Mouse (Mus musculus): ENCODE results near the gene Ost4. TPM values are rescaled to one million over a fixed set of nuclear protein-coding genes. Genes with fewer than 3 reads are reported as not detected.
"Not testable (repeated sequence)": the region's sequence is repeated elsewhere in the genome, so short reads cannot be mapped to it uniquely, and the experiment has no call there.

The Ost4 gene
- polyA plus RNA-seq, 1 experiment from 2014 or later: 303 TPM

DNA sequence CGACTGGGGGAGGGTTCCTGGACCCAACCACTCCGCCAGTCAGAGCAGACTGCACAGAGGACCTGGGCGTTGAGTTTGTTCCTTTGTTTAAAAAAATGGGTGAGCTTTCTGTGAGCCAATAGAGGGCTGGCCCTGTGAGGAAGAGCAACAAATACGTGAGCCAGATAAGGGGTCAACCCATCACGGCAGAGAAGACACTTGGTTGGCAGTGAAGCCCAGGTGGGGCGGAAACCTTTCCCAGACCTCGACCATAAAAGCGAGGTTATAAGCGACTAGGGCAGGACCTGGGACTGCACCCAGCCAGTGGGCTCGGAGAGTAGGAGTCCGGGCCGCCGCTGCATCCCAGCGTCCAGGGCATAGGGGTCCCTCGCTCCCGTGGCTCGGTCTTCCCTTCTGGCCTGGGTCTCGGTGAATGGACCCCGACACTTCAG is 20.2 kb downstream of the Ost4 start:
- H3K4me1 ChIP-seq: peaks cover 18% of the 10 kb centered on the region
- H3K27ac ChIP-seq: peak overlapping the region; percentile 97
- H3K4me3 ChIP-seq: peak overlapping the region; percentile 79
- H3K9me3 ChIP-seq (replicated peaks): no peaks in the 10 kb centered on the region
- WGBS: under 1% methylated on average over 19 of the region's 19 CpGs
- H3K27me3 ChIP-seq: no peaks in the 10 kb centered on the region
- peak overlapping the region; percentile 63 for H3K9ac ChIP-seq
- peak overlapping the region; percentile 69 for H3K4me2 ChIP-seq (replicated peaks)
- H3K36me3 ChIP-seq: peaks cover 20% of the 10 kb centered on the region
- ATAC-seq (ENCODE audit: low FRiP score): peak; percentile 60

DNA sequence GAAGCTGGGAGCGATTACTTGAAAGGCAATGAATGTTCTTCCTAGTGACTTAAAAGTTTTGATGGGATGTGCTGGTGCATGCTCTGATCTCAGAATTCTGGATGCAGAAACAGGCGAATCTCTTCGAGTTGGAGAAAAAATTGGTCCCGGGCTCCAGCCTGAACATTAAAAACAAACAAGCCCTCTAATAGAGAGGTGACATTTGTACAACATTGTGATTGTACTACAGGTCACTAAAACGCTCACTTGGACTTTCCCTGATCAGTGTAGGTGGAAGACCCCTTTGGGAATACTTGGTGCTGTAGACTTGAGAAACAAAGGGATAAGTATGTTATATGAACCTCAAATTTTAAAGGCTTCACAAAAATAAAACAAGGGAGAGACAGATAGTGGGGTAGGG is 20.9 kb downstream of the Ost4 start:
- Histone ChIP-seq H3K36me3 (peaks cover 13% of the 10 kb centered on the region), H3K27ac (peak overlapping the region; percentile 97), H3K9ac (peak overlapping the region; percentile 63), H3K4me2 (replicated peaks) (peak overlapping the region; percentile 69), H3K4me1 (peaks cover 18% of the 10 kb centered on the region), H3K27me3 (no peaks in the 10 kb centered on the region), H3K4me3 (peak overlapping the region; percentile 79), H3K9me3 (replicated peaks) (no peaks in the 10 kb centered on the region)
- ATAC-seq (ENCODE audit: low FRiP score): no peak
- 36% methylated on average over 5 of the region's 5 CpGs for WGBS

DNA sequence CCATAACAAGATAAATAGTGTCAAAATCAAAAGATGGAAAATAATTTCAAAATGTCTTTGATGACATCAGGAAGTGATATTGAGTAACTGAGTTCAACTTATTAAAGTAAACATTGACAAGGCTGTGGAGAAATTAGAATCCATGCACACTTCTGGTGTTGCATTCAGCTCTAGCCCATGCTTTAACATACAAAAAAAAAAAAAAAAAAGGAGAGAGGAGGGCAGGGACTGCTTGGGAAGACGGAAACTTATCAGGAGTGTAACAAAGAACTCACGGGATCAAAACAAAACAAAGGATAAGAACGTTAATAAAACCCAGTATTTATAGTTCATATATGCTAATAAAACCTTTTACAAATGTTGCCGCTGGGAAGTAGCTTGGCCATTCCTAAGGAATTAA is 21.4 kb downstream of the Ost4 start:
- H3K36me3 ChIP-seq: peaks cover 8% of the 10 kb centered on the region
- H3K9me3 ChIP-seq (replicated peaks): no peaks in the 10 kb centered on the region
- 59% methylated on average over 4 of the region's 4 CpGs for WGBS
- H3K4me3 ChIP-seq: no peak overlapping the region
- no peak for ATAC-seq (ENCODE audit: low FRiP score)
- no peak overlapping the region for H3K27ac ChIP-seq
- peaks cover 18% of the 10 kb centered on the region for H3K4me1 ChIP-seq
- H3K4me2 ChIP-seq (replicated peaks): no peak overlapping the region
- no peaks in the 10 kb centered on the region for H3K27me3 ChIP-seq
- no peak overlapping the region for H3K9ac ChIP-seq

DNA sequence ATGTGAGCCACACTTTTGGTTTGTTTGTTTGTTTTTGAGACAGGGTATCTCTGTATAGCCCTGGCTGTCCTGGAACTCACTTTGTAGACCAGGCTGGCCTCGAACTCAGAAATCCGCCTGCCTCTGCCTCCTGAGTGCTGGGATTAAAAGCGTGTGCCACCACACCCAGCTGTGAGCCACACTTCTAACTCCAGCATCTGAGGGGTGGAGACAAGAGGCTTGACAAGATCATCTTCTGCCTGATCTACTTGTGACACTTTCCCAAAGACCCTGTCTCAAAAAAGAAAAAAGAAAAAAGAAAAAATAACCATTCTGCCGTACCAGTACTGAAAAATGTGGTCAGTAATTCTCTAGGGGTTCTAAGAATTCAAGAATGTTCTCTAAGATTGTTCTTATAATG is 25.7 kb downstream of the Ost4 start:
- not testable (repeated sequence) for H3K27me3 ChIP-seq; ATAC-seq (ENCODE audit: low FRiP score); H3K9ac ChIP-seq; H3K9me3 ChIP-seq (replicated peaks); H3K27ac ChIP-seq; H3K4me3 ChIP-seq; H3K4me2 ChIP-seq (replicated peaks); H3K4me1 ChIP-seq
- 81% methylated on average over 4 of the region's 4 CpGs for WGBS
- H3K36me3 ChIP-seq: peaks cover 13% of the 10 kb centered on the region

DNA sequence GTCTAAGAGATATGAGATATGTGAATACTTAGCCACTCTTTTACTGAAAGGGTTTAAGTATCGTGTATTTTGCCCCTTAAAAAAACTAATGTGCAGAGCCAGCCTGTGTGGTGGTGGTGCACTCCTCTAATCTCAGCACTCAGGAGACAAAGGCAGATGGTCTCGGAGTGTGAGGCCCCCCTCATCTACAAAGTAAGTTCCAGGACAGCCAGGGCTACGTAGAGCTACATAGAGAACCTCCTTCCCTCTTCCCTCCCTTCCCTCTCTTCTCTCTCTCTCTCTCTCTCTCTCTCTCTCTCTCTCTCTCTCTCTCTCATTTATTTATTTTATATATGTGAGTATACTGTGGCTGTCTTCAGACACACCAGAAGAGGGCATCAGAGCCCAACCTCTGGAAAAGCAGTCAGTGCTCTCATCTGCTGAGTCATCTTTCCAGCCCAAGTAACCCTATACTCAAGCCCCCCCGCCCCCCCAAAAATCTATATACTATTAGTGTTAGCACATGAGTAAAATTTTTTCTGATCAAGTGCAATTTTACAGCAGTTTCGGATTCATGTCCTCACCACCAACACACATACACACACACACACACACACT is 28.1 kb downstream of the Ost4 start:
- H3K4me2 ChIP-seq (replicated peaks): no peak overlapping the region
- no peak overlapping the region for H3K9ac ChIP-seq
- no peaks in the 10 kb centered on the region for H3K9me3 ChIP-seq (replicated peaks)
- ATAC-seq (ENCODE audit: low FRiP score): no peak
- peaks cover 37% of the 10 kb centered on the region for H3K36me3 ChIP-seq
- no peak overlapping the region for H3K4me3 ChIP-seq
- no peak overlapping the region for H3K27ac ChIP-seq
- H3K27me3 ChIP-seq: no peaks in the 10 kb centered on the region
- 91% methylated on average over 5 of the region's 5 CpGs for WGBS
- no peaks in the 10 kb centered on the region for H3K4me1 ChIP-seq

DNA sequence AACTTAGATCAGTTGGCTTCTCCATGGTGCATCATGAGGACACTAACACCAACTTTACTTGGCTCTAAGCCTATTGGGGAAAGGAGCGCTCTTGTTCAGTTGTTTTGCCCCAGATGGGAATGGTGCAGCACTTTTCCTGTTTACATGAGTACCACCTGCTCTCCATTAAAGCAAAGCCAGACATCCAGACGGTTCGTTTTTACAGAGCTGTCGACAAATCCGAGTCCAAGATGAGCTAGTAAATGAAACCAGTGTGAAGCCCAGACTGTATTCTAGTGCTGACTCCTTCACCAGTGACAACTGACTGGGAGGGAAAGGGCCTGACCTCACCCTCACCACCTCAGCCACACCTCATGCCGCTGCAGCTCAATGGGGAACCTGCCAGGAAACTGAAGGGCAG is 29.0 kb downstream of the Ost4 start:
- no peak overlapping the region for H3K27ac ChIP-seq
- no peaks in the 10 kb centered on the region for H3K27me3 ChIP-seq
- no peak overlapping the region for H3K4me2 ChIP-seq (replicated peaks)
- no peaks in the 10 kb centered on the region for H3K9me3 ChIP-seq (replicated peaks)
- H3K36me3 ChIP-seq: peaks cover 46% of the 10 kb centered on the region
- no peak overlapping the region for H3K9ac ChIP-seq
- ATAC-seq (ENCODE audit: low FRiP score): no peak
- H3K4me3 ChIP-seq: no peak overlapping the region
- WGBS: 63% methylated on average over 6 of the region's 6 CpGs
- no peaks in the 10 kb centered on the region for H3K4me1 ChIP-seq

DNA sequence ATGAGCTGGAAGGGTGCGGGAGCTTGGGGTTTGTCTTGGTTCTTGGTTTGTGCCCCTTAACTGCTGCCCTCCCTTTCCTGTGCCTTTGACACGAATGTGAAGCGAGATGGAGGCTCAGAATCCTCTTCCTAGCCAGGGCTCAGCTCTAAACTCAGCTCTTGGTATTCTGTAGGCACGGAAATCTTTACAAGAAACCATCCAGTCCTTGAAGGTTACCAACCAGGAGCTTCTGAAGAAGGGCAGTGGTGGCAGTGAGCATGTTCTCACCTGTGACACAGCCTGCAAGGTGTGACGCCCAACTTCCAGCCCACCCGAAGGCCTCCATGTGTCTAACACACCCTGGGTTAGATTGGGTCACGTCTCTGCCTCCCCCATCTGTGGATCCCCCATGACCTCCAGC is 33.2 kb downstream of the Ost4 start:
- peaks cover 71% of the 10 kb centered on the region for H3K36me3 ChIP-seq
- H3K9me3 ChIP-seq (replicated peaks): no peaks in the 10 kb centered on the region
- 91% methylated on average over 7 of the region's 7 CpGs for WGBS
- H3K27me3 ChIP-seq: no peaks in the 10 kb centered on the region
- H3K9ac ChIP-seq: no peak overlapping the region
- peaks cover 13% of the 10 kb centered on the region for H3K4me1 ChIP-seq
- no peak overlapping the region for H3K27ac ChIP-seq
- no peak overlapping the region for H3K4me2 ChIP-seq (replicated peaks)
- ATAC-seq (ENCODE audit: low FRiP score): no peak
- H3K4me3 ChIP-seq: no peak overlapping the region

DNA sequence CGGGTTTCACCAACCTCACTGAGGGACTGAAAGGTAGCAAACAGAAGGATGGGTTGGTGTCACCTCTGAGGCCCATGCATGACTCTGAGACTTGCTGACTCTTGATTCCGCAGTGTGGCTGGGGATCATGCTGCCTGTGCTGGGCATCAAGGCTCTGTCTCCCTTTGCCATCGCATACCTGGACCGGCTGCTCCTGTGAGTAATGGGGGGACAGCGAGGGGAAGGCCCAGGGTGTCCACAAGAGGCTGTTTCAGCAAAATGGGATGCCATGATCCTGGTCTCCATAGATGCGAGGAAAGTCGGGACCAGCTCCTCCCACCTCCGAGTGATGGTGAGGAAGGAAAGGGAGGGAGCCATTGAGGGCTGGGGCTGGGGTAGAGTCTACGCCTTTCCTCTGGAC is 35.0 kb downstream of the Ost4 start:
- 92% methylated on average over 9 of the region's 9 CpGs for WGBS
- Histone ChIP-seq H3K4me1 (peaks cover 19% of the 10 kb centered on the region), H3K27ac (no peak overlapping the region), H3K4me2 (replicated peaks) (no peak overlapping the region), H3K36me3 (peaks cover 65% of the 10 kb centered on the region), H3K9ac (no peak overlapping the region), H3K9me3 (replicated peaks) (no peaks in the 10 kb centered on the region), H3K27me3 (no peaks in the 10 kb centered on the region), H3K4me3 (no peak overlapping the region)
- no peak for ATAC-seq (ENCODE audit: low FRiP score)

DNA sequence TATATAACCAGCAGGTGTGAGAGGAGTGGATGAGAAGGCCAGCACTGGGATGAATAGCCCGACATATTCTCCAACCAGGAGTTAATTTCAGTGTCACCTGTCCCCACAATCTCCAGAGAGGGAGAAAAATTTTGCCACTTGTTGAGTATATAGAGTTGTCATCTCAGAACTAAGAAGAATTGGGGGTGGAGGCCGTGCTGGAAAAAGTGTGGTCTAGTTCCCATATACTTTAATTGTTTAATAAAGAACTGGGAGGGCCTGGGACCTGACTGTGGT is 37.5 kb downstream of the Ost4 start:
- Histone ChIP-seq H3K27me3 (no peaks in the 10 kb centered on the region), H3K9me3 (replicated peaks) (no peaks in the 10 kb centered on the region), H3K9ac (peak overlapping the region; percentile 93), H3K4me2 (replicated peaks) (peak overlapping the region; percentile 79), H3K4me3 (peak overlapping the region; percentile 90), H3K36me3 (peaks cover 54% of the 10 kb centered on the region), H3K27ac (peak overlapping the region; percentile 55), H3K4me1 (peaks cover 19% of the 10 kb centered on the region)
- WGBS: 25% methylated on average over 2 of the region's 2 CpGs
- ATAC-seq (ENCODE audit: low FRiP score): no peak

DNA sequence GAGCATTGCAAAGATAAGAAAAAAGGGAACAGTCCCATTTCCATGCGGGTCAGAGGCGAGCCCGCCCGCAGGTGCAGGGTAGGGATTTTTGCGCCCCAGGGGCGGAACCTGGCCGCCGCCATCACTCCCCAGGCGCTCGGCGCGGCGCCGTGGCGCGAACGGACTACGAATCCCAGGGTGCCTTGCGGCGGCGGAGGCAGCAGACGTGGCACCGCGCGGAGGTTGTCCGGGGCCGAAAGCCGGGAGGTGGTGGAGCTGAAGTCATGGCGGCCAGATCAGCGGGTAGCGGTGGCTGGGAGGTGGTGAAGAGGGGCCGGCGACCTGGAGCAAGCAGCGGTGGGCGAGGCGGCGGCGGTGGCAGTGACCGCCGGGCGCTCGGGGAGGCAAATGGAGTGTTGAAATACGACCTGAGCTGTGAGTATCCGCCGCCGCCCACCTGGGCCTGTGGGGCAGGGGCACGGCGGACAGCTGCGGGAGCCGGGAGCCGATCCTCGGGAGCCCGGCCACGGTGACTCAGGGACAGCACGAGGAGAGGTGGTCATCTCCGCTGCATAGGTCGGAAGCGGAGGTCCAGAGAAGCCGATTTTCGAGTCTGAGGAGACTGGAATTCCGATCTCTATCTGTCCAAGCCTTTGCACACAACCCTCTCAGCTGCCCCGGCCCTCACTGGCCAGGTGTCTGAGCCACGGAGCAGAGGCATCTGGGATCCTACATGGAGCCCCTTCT is 38.0 kb downstream of the Ost4 start:
- Histone ChIP-seq H3K4me3 (peak overlapping the region; percentile 90), H3K27me3 (no peaks in the 10 kb centered on the region), H3K27ac (peak overlapping the region; percentile 55), H3K4me1 (peaks cover 19% of the 10 kb centered on the region), H3K36me3 (peaks cover 53% of the 10 kb centered on the region), H3K9me3 (replicated peaks) (no peaks in the 10 kb centered on the region), H3K4me2 (replicated peaks) (peak overlapping the region; percentile 79), H3K9ac (peak overlapping the region; percentile 93)
- peak; percentile 92 for ATAC-seq (ENCODE audit: low FRiP score)
- under 1% methylated on average over 63 of the region's 63 CpGs for WGBS

DNA sequence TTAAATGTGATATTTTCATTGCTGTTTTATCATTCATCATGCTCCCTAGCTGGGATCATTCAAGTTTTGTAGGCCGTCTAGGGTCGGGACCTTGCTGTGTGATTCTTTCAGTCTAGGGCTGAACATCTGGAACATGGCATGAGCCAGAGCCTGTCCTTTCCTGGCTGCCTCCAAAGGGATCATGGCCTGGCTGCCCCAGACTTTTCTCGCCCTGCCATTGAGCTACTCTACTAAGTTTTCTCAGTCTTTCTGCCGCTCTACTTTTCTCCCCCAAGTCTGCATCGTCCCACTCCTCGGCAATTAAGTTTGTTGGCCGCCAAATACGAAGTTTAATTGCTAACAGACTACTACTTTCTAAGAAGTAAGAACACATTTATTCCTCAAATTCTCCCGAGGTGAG is 38.6 kb downstream of the Ost4 start:
- no peaks in the 10 kb centered on the region for H3K9me3 ChIP-seq (replicated peaks)
- no peak for ATAC-seq (ENCODE audit: low FRiP score)
- peak overlapping the region; percentile 90 for H3K4me3 ChIP-seq
- no peak overlapping the region; the same call in 1 of the 2 replicates for H3K27ac ChIP-seq
- H3K36me3 ChIP-seq: peaks cover 53% of the 10 kb centered on the region
- H3K4me1 ChIP-seq: peaks cover 19% of the 10 kb centered on the region
- H3K9ac ChIP-seq: peak overlapping the region; percentile 93
- WGBS: 18% methylated on average over 9 of the region's 9 CpGs
- no peaks in the 10 kb centered on the region for H3K27me3 ChIP-seq
- H3K4me2 ChIP-seq (replicated peaks): peak overlapping the region; percentile 79

DNA sequence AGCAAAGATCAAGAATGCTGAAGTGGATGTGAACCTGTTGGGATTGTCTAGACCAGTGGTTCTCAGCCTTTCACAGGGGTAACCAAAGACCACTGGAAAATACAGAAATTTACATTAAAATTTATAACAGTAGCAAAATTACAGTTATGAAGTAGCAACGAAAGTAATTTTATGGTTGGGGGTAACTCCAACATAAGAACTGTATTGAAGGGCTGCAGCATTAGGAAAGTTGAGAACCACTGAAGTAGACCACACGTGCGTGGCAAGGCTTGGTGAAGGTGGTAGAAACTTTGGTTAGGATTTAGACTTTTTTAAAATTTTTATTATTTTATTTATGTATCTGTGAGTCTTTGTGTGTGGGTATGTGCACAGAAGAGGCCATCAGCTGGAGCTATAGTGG is 39.9 kb downstream of the Ost4 start, which contains the start of gene Tmem214:
Gene Tmem214 (plus strand): TSS at position 301 of the 400 bp plus-strand sequence.
- Histone ChIP-seq H3K4me1 (peaks cover 19% of the 10 kb centered on the region), H3K4me2 (replicated peaks) (no peak within 1 kb of the TSS), H3K9me3 (replicated peaks) (no peaks in the 10 kb centered on the region), H3K9ac (no peak within 1 kb of the TSS), H3K27ac (no peak within 1 kb of the TSS), H3K4me3 (peak within 1 kb of the TSS; percentile 90), H3K36me3 (peaks cover 43% of the 10 kb centered on the region), H3K27me3 (no peaks in the 10 kb centered on the region)
- WGBS: 90% methylated on average over 3 of the region's 3 CpGs
- no peak for ATAC-seq (ENCODE audit: low FRiP score)

DNA sequence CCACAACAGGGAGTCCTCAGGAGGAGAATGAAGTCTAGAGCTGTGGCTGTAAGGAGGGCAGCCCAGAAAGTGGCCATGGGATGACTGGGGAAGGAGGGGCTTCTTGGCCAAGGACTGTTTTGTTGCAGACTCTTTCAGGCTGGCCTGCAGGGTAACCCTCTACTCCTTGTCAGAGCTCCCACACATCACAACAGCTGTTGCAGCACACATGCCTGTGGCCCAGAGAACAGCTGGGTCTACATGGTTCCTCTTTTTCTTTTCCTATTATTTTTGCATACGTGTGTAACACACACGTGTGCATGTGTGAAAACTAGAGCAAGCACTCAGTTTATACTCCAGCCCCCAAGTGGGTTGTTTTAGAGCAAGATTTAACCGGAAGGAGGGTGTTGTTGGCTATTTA is 40.7 kb downstream of the Ost4 start:
- no peaks in the 10 kb centered on the region for H3K9me3 ChIP-seq (replicated peaks)
- no peaks in the 10 kb centered on the region for H3K27me3 ChIP-seq
- ATAC-seq (ENCODE audit: low FRiP score): no peak
- no peak overlapping the region for H3K4me2 ChIP-seq (replicated peaks)
- WGBS: 86% methylated on average over 3 of the region's 3 CpGs
- peaks cover 42% of the 10 kb centered on the region for H3K36me3 ChIP-seq
- H3K4me3 ChIP-seq: no peak overlapping the region
- H3K27ac ChIP-seq: no peak overlapping the region
- no peak overlapping the region for H3K9ac ChIP-seq
- H3K4me1 ChIP-seq: peaks cover 19% of the 10 kb centered on the region

Data from hindbrain, embryonic 12.5 days (tissue).